Mouse (Mus musculus) neural tube, embryonic 12.5 days (tissue): ENCODE measurements around the gene Gys1. TPM values are rescaled to one million over a fixed set of nuclear protein-coding genes. Genes with fewer than 3 reads are reported as not detected.
A peak's percentile ranks its signal among the peaks of the same experiment; 100 is the strongest.
"Not testable (repeated sequence)": the region's sequence is repeated elsewhere in the genome, so short reads cannot be mapped to it uniquely, and the experiment has no call there.

ENCODE experiments used
- ATAC-seq: fragments of 200-750 bp; cut with Nextera tagmentation; 2 replicates; pipeline ENCODE4 v1.8.0; 2017; ENCODE audit warnings: low read depth, mild to moderate bottlenecking, moderate TSS enrichment, moderate library complexity; ENCODE audit not compliant: low FRiP score
- H3K27ac ChIP-seq: fragments of 300-500 bp; sonication (generic); 2 replicates; pipeline ENCODE4 v1.5.1; 2016
- H3K27me3 ChIP-seq: fragments of 300-500 bp; sonication (generic); replicated peaks from 2 replicates; pipeline ENCODE4 v1.6.1; 2016; ENCODE audit warnings: mild to moderate bottlenecking
- H3K36me3 ChIP-seq: fragments of 300-500 bp; sonication (generic); 2 replicates; pipeline ENCODE4 v1.6.1; 2016; ENCODE audit warnings: mild to moderate bottlenecking
- H3K4me1 ChIP-seq: fragments of 300-500 bp; sonication (generic); 2 replicates; pipeline ENCODE4 v1.6.1; 2016
- H3K4me2 ChIP-seq: fragments of 300-500 bp; sonication (generic); replicated peaks from 2 replicates; pipeline ENCODE4 v1.6.1; 2016; ENCODE audit warnings: mild to moderate bottlenecking
- H3K4me3 ChIP-seq: fragments of 300-500 bp; sonication (generic); 2 replicates; pipeline ENCODE4 v1.5.1; 2016
- H3K9ac ChIP-seq: fragments of 300-500 bp; sonication (generic); 2 replicates; pipeline ENCODE4 v1.6.1; 2016; ENCODE audit warnings: mild to moderate bottlenecking
- H3K9me3 ChIP-seq: fragments of 300-500 bp; sonication (generic); 2 replicates; pipeline ENCODE4 v1.6.1; 2016; ENCODE audit warnings: mild to moderate bottlenecking
- WGBS: fragments of 180-500 bp; shearing (Covaris S2); methylation state at CpG from one replicate; pipeline ENCODE4 v1.1.7; 2016; 5-methylcytosine and 5-hydroxymethylcytosine counted together
- polyA plus RNA-seq: library from polyadenylated mRNA; unstranded; fragments of >200 nt; fragmentation: Nextera tagmentation; extraction: Ambion mirVana; gene quantifications from 2 replicates; pipeline ENCODE4 v1.2.1, GENCODE M21; 2016

The Gys1 gene
- polyA plus RNA-seq, 1 experiment from 2014 or later: 32.7 TPM

- H3K4me2 ChIP-seq: no peak overlapping the region
- H3K9ac ChIP-seq: no peak overlapping the region
- H3K27me3 ChIP-seq: no peaks in the 10 kb centered on the region
- WGBS: 90% methylated on average over 4 of the region's 4 CpGs
- H3K4me1 ChIP-seq: peaks cover 44% of the 10 kb centered on the region
- ATAC-seq: no peak
- H3K27ac ChIP-seq: no peak overlapping the region
- H3K36me3 ChIP-seq: peaks cover 44% of the 10 kb centered on the region
- H3K4me3 ChIP-seq: no peak overlapping the region
- H3K9me3 ChIP-seq: no peaks in the 10 kb centered on the region
Observed at GRCm38 (mm10) chr7:45462325-45462724, 27.7 kb downstream of the Gys1 start.

GRCm38 (mm10) chr7:45462868-45463267 lies 28.2 kb downstream of the Gys1 start:
- H3K27ac ChIP-seq, H3K4me3 ChIP-seq, ATAC-seq, H3K4me2 ChIP-seq, H3K9ac ChIP-seq, H3K27me3 ChIP-seq, H3K9me3 ChIP-seq: not testable (repeated sequence)
- peaks cover 39% of the 10 kb centered on the region for H3K4me1 ChIP-seq
- peaks cover 39% of the 10 kb centered on the region for H3K36me3 ChIP-seq
- WGBS: 86% methylated on average over 4 of the region's 4 CpGs

GRCm38 (mm10) chr7:45463987-45464778 lies 29.5 kb downstream of the Gys1 start:
- ATAC-seq: no peak
- Histone ChIP-seq H3K36me3 (peaks cover 34% of the 10 kb centered on the region), H3K4me3 (no peak overlapping the region), H3K4me1 (peaks cover 34% of the 10 kb centered on the region), H3K27ac (no peak overlapping the region), H3K9ac (no peak overlapping the region), H3K27me3 (no peaks in the 10 kb centered on the region), H3K4me2 (no peak overlapping the region), H3K9me3 (no peaks in the 10 kb centered on the region)
- WGBS: 93% methylated on average over 7 of the region's 7 CpGs

- Histone ChIP-seq H3K27ac (no peak overlapping the region), H3K4me2 (peak overlapping the region; percentile 77), H3K4me3 (0 out of 2 replicates have a peak overlapping the region, but pooled peaks have one; percentile 91), H3K36me3 (peaks cover 34% of the 10 kb centered on the region), H3K9me3 (no peaks in the 10 kb centered on the region), H3K4me1 (peaks cover 34% of the 10 kb centered on the region), H3K27me3 (no peaks in the 10 kb centered on the region), H3K9ac (no peak overlapping the region)
- WGBS: 96% methylated on average over 12 of the region's 12 CpGs
- ATAC-seq: no peak
Observed at GRCm38 (mm10) chr7:45465112-45465511, 30.5 kb downstream of the Gys1 start.

- Histone ChIP-seq H3K9ac (peak overlapping the region; percentile 89), H3K4me1 (peaks cover 30% of the 10 kb centered on the region), H3K27ac (no peak overlapping the region), H3K27me3 (no peaks in the 10 kb centered on the region), H3K9me3 (no peaks in the 10 kb centered on the region), H3K36me3 (peaks cover 34% of the 10 kb centered on the region), H3K4me2 (peak overlapping the region; percentile 77), H3K4me3 (peak overlapping the region; percentile 91)
- WGBS: 82% methylated on average over 9 of the region's 9 CpGs
- ATAC-seq: no peak
Observed at GRCm38 (mm10) chr7:45465549-45465948, 30.9 kb downstream of the Gys1 start.

- Histone ChIP-seq H3K36me3 (peaks cover 34% of the 10 kb centered on the region), H3K27me3 (no peaks in the 10 kb centered on the region), H3K9ac (peak within 1 kb of the TSS; percentile 89), H3K27ac (no peak within 1 kb of the TSS), H3K4me2 (peak within 1 kb of the TSS; percentile 77), H3K9me3 (no peaks in the 10 kb centered on the region), H3K4me1 (peaks cover 23% of the 10 kb centered on the region), H3K4me3 (peak within 1 kb of the TSS; percentile 91)
- peak; percentile 72 for ATAC-seq
- under 1% methylated on average over 58 of the region's 58 CpGs for WGBS
Observed at GRCm38 (mm10) chr7:45466283-45467089, 31.8 kb downstream of the Gys1 start, which contains the start of gene Bax. Gene Bax, minus strand, starts transcription at chr7:45466898.

- H3K9ac ChIP-seq: peak overlapping the region; percentile 89; the same call in 1 of the 2 replicates
- peak overlapping the region; percentile 91 for H3K4me3 ChIP-seq
- peak; percentile 41 for ATAC-seq
- 40% methylated on average over 7 of the region's 7 CpGs for WGBS
- H3K27ac ChIP-seq: no peak overlapping the region
- H3K36me3 ChIP-seq: peaks cover 33% of the 10 kb centered on the region
- no peaks in the 10 kb centered on the region for H3K9me3 ChIP-seq
- H3K27me3 ChIP-seq: no peaks in the 10 kb centered on the region
- H3K4me1 ChIP-seq: peaks cover 20% of the 10 kb centered on the region
- H3K4me2 ChIP-seq: peak overlapping the region; percentile 77
Observed at GRCm38 (mm10) chr7:45467090-45467670, 32.5 kb downstream of the Gys1 start.

- Histone ChIP-seq H3K27me3 (no peaks in the 10 kb centered on the region), H3K4me1 (peaks cover 8% of the 10 kb centered on the region), H3K27ac (no peak overlapping the region), H3K4me2 (no peak overlapping the region), H3K9ac (no peak overlapping the region), H3K36me3 (no peaks in the 10 kb centered on the region; the same call in 1 of the 2 replicates), H3K9me3 (no peaks in the 10 kb centered on the region), H3K4me3 (no peak overlapping the region)
- 6% methylated on average over 3 of the region's 3 CpGs for WGBS
- ATAC-seq: no peak
Observed at GRCm38 (mm10) chr7:45470869-45471268, 36.2 kb downstream of the Gys1 start.

- H3K27me3 ChIP-seq: no peaks in the 10 kb centered on the region
- H3K9me3 ChIP-seq: no peaks in the 10 kb centered on the region
- peak overlapping the region; percentile 37 for H3K4me2 ChIP-seq
- H3K9ac ChIP-seq: no peak overlapping the region
- H3K4me1 ChIP-seq: no peaks in the 10 kb centered on the region
- no peak overlapping the region for H3K4me3 ChIP-seq
- no peaks in the 10 kb centered on the region; the same call in 1 of the 2 replicates for H3K36me3 ChIP-seq
- no peak for ATAC-seq
- WGBS: 75% methylated on average over 16 of the region's 16 CpGs
- no peak overlapping the region for H3K27ac ChIP-seq
Observed at GRCm38 (mm10) chr7:45475291-45475969, 40.8 kb downstream of the Gys1 start.

GRCm38 (mm10) chr7:45476453-45476852 lies 41.8 kb downstream of the Gys1 start:
- H3K4me3 ChIP-seq: no peak overlapping the region
- no peak overlapping the region for H3K4me2 ChIP-seq
- no peaks in the 10 kb centered on the region for H3K4me1 ChIP-seq
- no peak for ATAC-seq
- 76% methylated on average over 1 of the region's 1 CpGs for WGBS
- no peak overlapping the region for H3K27ac ChIP-seq
- no peaks in the 10 kb centered on the region for H3K27me3 ChIP-seq
- H3K36me3 ChIP-seq: no peaks in the 10 kb centered on the region; the same call in 1 of the 2 replicates
- H3K9me3 ChIP-seq: no peaks in the 10 kb centered on the region
- no peak overlapping the region for H3K9ac ChIP-seq

GRCm38 (mm10) chr7:45477003-45477402 lies 42.4 kb downstream of the Gys1 start:
- H3K9me3 ChIP-seq: no peaks in the 10 kb centered on the region
- no peak for ATAC-seq
- no peak overlapping the region for H3K9ac ChIP-seq
- no peaks in the 10 kb centered on the region for H3K4me1 ChIP-seq
- H3K27me3 ChIP-seq: no peaks in the 10 kb centered on the region
- no peak overlapping the region for H3K4me3 ChIP-seq
- 16% methylated on average over 3 of the region's 3 CpGs for WGBS
- no peak overlapping the region for H3K4me2 ChIP-seq
- H3K27ac ChIP-seq: no peak overlapping the region
- H3K36me3 ChIP-seq: no peaks in the 10 kb centered on the region; the same call in 1 of the 2 replicates
